Mouse (Mus musculus): ENCODE measurements at regions not wholly inside any gene's neighbourhood (a gene's known extent, or its start where the extent isn't known, plus 50 kb on each side); places are given as distances from the start of the nearest gene placed in this dataset.
"Not testable (repeated sequence)": the region's sequence is repeated elsewhere in the genome, so short reads cannot be mapped to it uniquely, and the experiment has no call there.

- not testable (repeated sequence) for DNase-seq
Observed at GRCm38 (mm10) chr13:75484252-75484651, 222.3 kb upstream of the Ell2 start.

- DNase-seq: no peak
Observed at GRCm38 (mm10) chr13:75501530-75501929, 205.0 kb upstream of the Ell2 start.

GRCm38 (mm10) chr13:75503394-75503793 lies 203.2 kb upstream of the Ell2 start:
- DNase-seq: no peak

GRCm38 (mm10) chr13:75514315-75515020 lies 192.1 kb upstream of the Ell2 start:
- no peak for DNase-seq

GRCm38 (mm10) chr13:75523293-75524278 lies 183.0 kb upstream of the Ell2 start:
- DNase-seq: no peak

GRCm38 (mm10) chr13:75524481-75524880 lies 182.1 kb upstream of the Ell2 start:
- DNase-seq: no peak

- no peak for DNase-seq
Observed at GRCm38 (mm10) chr13:75531566-75531965, 175.0 kb upstream of the Ell2 start.

- no peak for DNase-seq
Observed at GRCm38 (mm10) chr13:75541446-75541845, 165.1 kb upstream of the Ell2 start.

- peak; percentile 78 for DNase-seq
Observed at GRCm38 (mm10) chr13:75542253-75542945, 164.2 kb upstream of the Ell2 start.

- no peak for DNase-seq
Observed at GRCm38 (mm10) chr13:75542946-75543327, 163.6 kb upstream of the Ell2 start.

GRCm38 (mm10) chr13:75543595-75543994 lies 163.0 kb upstream of the Ell2 start:
- DNase-seq: no peak

- DNase-seq: no peak
Observed at GRCm38 (mm10) chr13:75544728-75545127, 161.8 kb upstream of the Ell2 start.

- no peak for DNase-seq
Observed at GRCm38 (mm10) chr13:75547791-75548190, 158.8 kb upstream of the Ell2 start.

- DNase-seq: no peak
Observed at GRCm38 (mm10) chr13:75578971-75579370, 127.6 kb upstream of the Ell2 start.

- no peak for DNase-seq
Observed at GRCm38 (mm10) chr13:75590836-75591235, 115.7 kb upstream of the Ell2 start.

GRCm38 (mm10) chr13:75596856-75597255 lies 109.7 kb upstream of the Ell2 start:
- DNase-seq: no peak

- peak; percentile 12 for DNase-seq
Observed at GRCm38 (mm10) chr13:75598186-75598585, 108.4 kb upstream of the Ell2 start.

- DNase-seq: no peak
Observed at GRCm38 (mm10) chr13:75598675-75599074, 107.9 kb upstream of the Ell2 start.

GRCm38 (mm10) chr13:75623229-75623628 lies 83.3 kb upstream of the Ell2 start:
- DNase-seq: no peak

- no peak for DNase-seq
Observed at GRCm38 (mm10) chr13:75627405-75627804, 79.2 kb upstream of the Ell2 start.

GRCm38 (mm10) chr13:75631048-75631447 lies 75.5 kb upstream of the Ell2 start:
- DNase-seq: no peak

GRCm38 (mm10) chr13:75647513-75647912 lies 59.0 kb upstream of the Ell2 start:
- DNase-seq: no peak

GRCm38 (mm10) chr13:75651941-75652340 lies 54.6 kb upstream of the Ell2 start:
- DNase-seq: no peak
